Mouse (Mus musculus) embryonic fibroblast, embryonic 13.5 days (primary cell): ENCODE measurements around the gene Sipa1. TPM values are rescaled to one million over a fixed set of nuclear protein-coding genes. Genes with fewer than 3 reads are reported as not detected.

Source experiments
- H3K27ac ChIP-seq: 2 replicates; pipeline ENCODE4 v1.5.1; 2012; ENCODE audit warnings: low read length, control low read depth, inconsistent platforms; ENCODE audit not compliant: insufficient read depth
- H3K4me1 ChIP-seq: 2 replicates; pipeline ENCODE4 v1.6.1; 2011; ENCODE audit warnings: low read length; ENCODE audit not compliant: control insufficient read depth, insufficient read depth
- H3K4me3 ChIP-seq: 2 replicates; pipeline ENCODE4 v1.5.1; 2011; ENCODE audit warnings: mild to moderate bottlenecking, control low read depth, low read length; ENCODE audit not compliant: insufficient read depth
- CTCF ChIP-seq: IDR thresholded peaks from 2 replicates; pipeline ENCODE4 v1.5.1; 2011; ENCODE audit warnings: mild to moderate bottlenecking, control low read depth, low read length, moderate library complexity, borderline replicate concordance; ENCODE audit not compliant: insufficient read depth
- POLR2A ChIP-seq: IDR thresholded peaks from 2 replicates; pipeline ENCODE4 v1.6.1; 2011; ENCODE audit warnings: low read depth, mild to moderate bottlenecking, control low read depth, low read length, moderate library complexity
- polyA plus RNA-seq: library from polyadenylated mRNA; stranded (reverse); fragments of >200 nt; gene quantifications from 2 replicates; pipeline ENCODE4 v1.2.4, GENCODE M21; 2011; ENCODE audit warnings: low read depth; ENCODE audit not compliant: missing spikeins, insufficient read length

The Sipa1 gene
- polyA plus RNA-seq, 1 experiment, result 16.7 TPM

GRCm38 (mm10) chr19:5609547-5610404, 53.7 kb downstream of the Sipa1 start, which contains the start of gene Kat5:
Gene Kat5 (minus strand): TSS chr19:5610237.
- TF ChIP-seq POLR2A, result peak; percentile 68
- no peak for TF ChIP-seq CTCF

GRCm38 (mm10) chr19:5609171-5609546, 54.3 kb downstream of the Sipa1 start:
- Histone ChIP-seq H3K27ac (peak overlapping the region; percentile 20; the same call in 1 of the 2 replicates), H3K4me1 (no peaks in the 10 kb centered on the region), H3K4me3 (peak overlapping the region; percentile 52)
- TF ChIP-seq CTCF (no peak), POLR2A (no peak)

More at GRCm38 (mm10) chr19:5609547-5610404, 53.7 kb downstream of the Sipa1 start, which contains the start of gene Kat5:
- no peaks in the 10 kb centered on the region for H3K4me1 ChIP-seq
- peak within 1 kb of the TSS; percentile 52 for H3K4me3 ChIP-seq
- peak within 1 kb of the TSS; percentile 90 for H3K27ac ChIP-seq

GRCm38 (mm10) chr19:5608707-5609106, 54.8 kb downstream of the Sipa1 start:
- Histone ChIP-seq H3K4me1 (no peaks in the 10 kb centered on the region), H3K27ac (no peak overlapping the region), H3K4me3 (peak overlapping the region; percentile 52)
- TF ChIP-seq POLR2A (no peak), CTCF (no peak)

GRCm38 (mm10) chr19:5607705-5608410, 55.6 kb downstream of the Sipa1 start:
- H3K27ac ChIP-seq, result no peak overlapping the region
- TF ChIP-seq POLR2A (peak; percentile 29; the same call in 1 of the 2 replicates), CTCF (no peak)
- no peaks in the 10 kb centered on the region for H3K4me1 ChIP-seq
- H3K4me3 ChIP-seq, result no peak overlapping the region

GRCm38 (mm10) chr19:5606196-5606595, 57.3 kb downstream of the Sipa1 start:
- Histone ChIP-seq H3K4me3 (no peak overlapping the region), H3K27ac (no peak overlapping the region), H3K4me1 (no peaks in the 10 kb centered on the region)
- TF ChIP-seq POLR2A (no peak), CTCF (no peak)

GRCm38 (mm10) chr19:5605126-5605525, 58.4 kb downstream of the Sipa1 start:
- H3K4me3 ChIP-seq, result no peak overlapping the region
- H3K4me1 ChIP-seq, result no peaks in the 10 kb centered on the region
- no peak overlapping the region for H3K27ac ChIP-seq
- TF ChIP-seq POLR2A (no peak), CTCF (no peak)

- TF ChIP-seq POLR2A, result no peak
- no peak for TF ChIP-seq CTCF
- Histone ChIP-seq H3K4me3 (no peak overlapping the region), H3K4me1 (no peaks in the 10 kb centered on the region), H3K27ac (no peak overlapping the region)
Measured at GRCm38 (mm10) chr19:5603664-5604063, 59.8 kb downstream of the Sipa1 start.

- H3K4me1 ChIP-seq, result no peaks in the 10 kb centered on the region
- H3K4me3 ChIP-seq, result peak within 1 kb of the TSS; percentile 68
- no peak within 1 kb of the TSS for H3K27ac ChIP-seq
- TF ChIP-seq CTCF (no peak), POLR2A (peak; percentile 76)
Measured at GRCm38 (mm10) chr19:5601752-5602541, 61.6 kb downstream of the Sipa1 start, which contains the start of gene Rnaseh2c. Gene Rnaseh2c (plus strand): TSS chr19:5601873.

Other genes with a start within 250 kb of the Sipa1 start
- gene Drap1, start 238.7 kb downstream of the Sipa1 start, polyA plus RNA-seq, result 152 and 169 TPM in 2 replicates
- gene AI837181, start 238.6 kb downstream of the Sipa1 start, polyA plus RNA-seq, result 47.2 and 48.3 TPM in 2 replicates
- 13.4 and 35.0 TPM in 2 replicates for gene Fosl1, start 216.2 kb downstream of the Sipa1 start, polyA plus RNA-seq
- gene Ccdc85b, start 205.8 kb downstream of the Sipa1 start, polyA plus RNA-seq, result 3.0 and 5.2 TPM in 2 replicates
- gene Fibp, start 203.1 kb downstream of the Sipa1 start, polyA plus RNA-seq, result 53.1 and 66.3 TPM in 2 replicates
- gene Ctsw, start 195.2 kb downstream of the Sipa1 start, polyA plus RNA-seq, result 0.76 and 1.0 TPM in 2 replicates
- gene Efemp2, start 189.8 kb downstream of the Sipa1 start, polyA plus RNA-seq, result 368 and 420 TPM in 2 replicates
- 21.8 and 27.1 TPM in 2 replicates for gene Mus81, start 175.3 kb downstream of the Sipa1 start, polyA plus RNA-seq
- gene Cfl1, start 173.3 kb downstream of the Sipa1 start, polyA plus RNA-seq, result 1,890 and 1,995 TPM in 2 replicates
- 0.97 and 1.4 TPM in 2 replicates for gene 1700020D05Rik, start 159.9 kb downstream of the Sipa1 start, polyA plus RNA-seq
- 8.7 and 18.4 TPM in 2 replicates for gene Snx32, start 153.2 kb downstream of the Sipa1 start, polyA plus RNA-seq
- not detected in 2 replicates for gene Ovol1, start 103.1 kb downstream of the Sipa1 start, polyA plus RNA-seq
- 3.1 and 3.2 TPM in 2 replicates for gene Ap5b1, start 95.7 kb downstream of the Sipa1 start, polyA plus RNA-seq
- 36.9 and 38.5 TPM in 2 replicates for gene Rnaseh2c, start 61.8 kb downstream of the Sipa1 start, polyA plus RNA-seq
- gene Kat5, start 53.5 kb downstream of the Sipa1 start, polyA plus RNA-seq, result 41.4 and 46.4 TPM in 2 replicates
- gene Rela, start 26.2 kb downstream of the Sipa1 start, polyA plus RNA-seq, result 53.6 and 62.3 TPM in 2 replicates
- gene Map3k11, start 25.0 kb upstream of the Sipa1 start, polyA plus RNA-seq, result 9.3 and 14.2 TPM in 2 replicates
- gene Pcnx3, start 25.2 kb upstream of the Sipa1 start, polyA plus RNA-seq, result 43.0 and 48.4 TPM in 2 replicates
- gene Kcnk7, start 40.7 kb upstream of the Sipa1 start, polyA plus RNA-seq, result not detected in 2 replicates
- gene Ehbp1l1, start 62.6 kb upstream of the Sipa1 start, polyA plus RNA-seq, result 62.8 and 86.1 TPM in 2 replicates
- 51.3 and 54.8 TPM in 2 replicates for gene Fam89b, start 65.9 kb upstream of the Sipa1 start, polyA plus RNA-seq
- 119 and 136 TPM in 2 replicates for gene Ltbp3, start 77.2 kb upstream of the Sipa1 start, polyA plus RNA-seq
- 78.4 and 83.1 TPM in 2 replicates for gene Scyl1, start 107.7 kb upstream of the Sipa1 start, polyA plus RNA-seq
- 24.9 and 35.7 TPM in 2 replicates for gene Frmd8, start 211.6 kb upstream of the Sipa1 start, polyA plus RNA-seq
- 1.3 and 3.5 TPM in 2 replicates for gene Slc25a45, start 214.1 kb upstream of the Sipa1 start, polyA plus RNA-seq
- 0.60 and 1.5 TPM in 2 replicates for gene Tigd3, start 230.4 kb upstream of the Sipa1 start, polyA plus RNA-seq
- 94.7 and 135 TPM in 2 replicates for gene Dpf2, start 249.3 kb upstream of the Sipa1 start, polyA plus RNA-seq